Mouse (Mus musculus) cerebellum, adult 18-20 months (tissue): ENCODE data around the gene Atf1.
A peak's percentile ranks its signal among the peaks of the same experiment; 100 is the strongest.

Source experiments
- DNase-seq, 2 experiments: peaks; one replicate each; pipeline ENCODE4 v3.0.0; 2021

Atf1 gene

GRCm38 (mm10) chr15:100227663-100228534 lies at the start of gene Atf1:
Atf1 (plus strand) TSS chr15:100227819.
- DNase-seq: peak; percentile 87 to 97

- no peak for DNase-seq
Observed at GRCm38 (mm10) chr15:100178487-100178886, 49.1 kb upstream of the Atf1 start.

- DNase-seq: peak in 1 of 2 experiments; percentile 33
Observed at GRCm38 (mm10) chr15:100179685-100180084, 47.9 kb upstream of the Atf1 start.

GRCm38 (mm10) chr15:100180221-100180620 lies 47.4 kb upstream of the Atf1 start:
- DNase-seq: peak; percentile 82 to 84

- DNase-seq: no peak
Observed at GRCm38 (mm10) chr15:100181841-100182240, 45.8 kb upstream of the Atf1 start.

GRCm38 (mm10) chr15:100182526-100183280 lies 44.9 kb upstream of the Atf1 start:
- DNase-seq: no peak

- DNase-seq: no peak
Observed at GRCm38 (mm10) chr15:100183510-100183909, 44.1 kb upstream of the Atf1 start.

- DNase-seq: no peak
Observed at GRCm38 (mm10) chr15:100184821-100185496, 42.7 kb upstream of the Atf1 start.

- DNase-seq: no peak
Observed at GRCm38 (mm10) chr15:100186234-100186633, 41.4 kb upstream of the Atf1 start.

GRCm38 (mm10) chr15:100186882-100187672 lies 40.5 kb upstream of the Atf1 start:
- DNase-seq: no peak

- no peak for DNase-seq
Observed at GRCm38 (mm10) chr15:100188542-100188941, 39.1 kb upstream of the Atf1 start.

- DNase-seq: no peak
Observed at GRCm38 (mm10) chr15:100188962-100189404, 38.6 kb upstream of the Atf1 start.

- DNase-seq: no peak
Observed at GRCm38 (mm10) chr15:100190083-100190482, 37.5 kb upstream of the Atf1 start.

GRCm38 (mm10) chr15:100198983-100199745 lies 28.5 kb upstream of the Atf1 start:
- peak; percentile 77 to 81 for DNase-seq

- peak; percentile 82 to 91 for DNase-seq
Observed at GRCm38 (mm10) chr15:100199790-100200189, 27.8 kb upstream of the Atf1 start.

GRCm38 (mm10) chr15:100201806-100202205 lies 25.8 kb upstream of the Atf1 start:
- no peak for DNase-seq

- DNase-seq: no peak
Observed at GRCm38 (mm10) chr15:100202431-100203015, 25.1 kb upstream of the Atf1 start.

GRCm38 (mm10) chr15:100204574-100204973 lies 23.0 kb upstream of the Atf1 start:
- no peak for DNase-seq

GRCm38 (mm10) chr15:100210013-100210412 lies 17.6 kb upstream of the Atf1 start:
- DNase-seq: no peak

- peak; percentile 44 to 63 for DNase-seq
Observed at GRCm38 (mm10) chr15:100213339-100213738, 14.3 kb upstream of the Atf1 start.

- no peak for DNase-seq
Observed at GRCm38 (mm10) chr15:100215092-100215491, 12.5 kb upstream of the Atf1 start.
